Comparison of ENCODE assay signal across 8 mouse cellular contexts in the genomic region with DNA sequence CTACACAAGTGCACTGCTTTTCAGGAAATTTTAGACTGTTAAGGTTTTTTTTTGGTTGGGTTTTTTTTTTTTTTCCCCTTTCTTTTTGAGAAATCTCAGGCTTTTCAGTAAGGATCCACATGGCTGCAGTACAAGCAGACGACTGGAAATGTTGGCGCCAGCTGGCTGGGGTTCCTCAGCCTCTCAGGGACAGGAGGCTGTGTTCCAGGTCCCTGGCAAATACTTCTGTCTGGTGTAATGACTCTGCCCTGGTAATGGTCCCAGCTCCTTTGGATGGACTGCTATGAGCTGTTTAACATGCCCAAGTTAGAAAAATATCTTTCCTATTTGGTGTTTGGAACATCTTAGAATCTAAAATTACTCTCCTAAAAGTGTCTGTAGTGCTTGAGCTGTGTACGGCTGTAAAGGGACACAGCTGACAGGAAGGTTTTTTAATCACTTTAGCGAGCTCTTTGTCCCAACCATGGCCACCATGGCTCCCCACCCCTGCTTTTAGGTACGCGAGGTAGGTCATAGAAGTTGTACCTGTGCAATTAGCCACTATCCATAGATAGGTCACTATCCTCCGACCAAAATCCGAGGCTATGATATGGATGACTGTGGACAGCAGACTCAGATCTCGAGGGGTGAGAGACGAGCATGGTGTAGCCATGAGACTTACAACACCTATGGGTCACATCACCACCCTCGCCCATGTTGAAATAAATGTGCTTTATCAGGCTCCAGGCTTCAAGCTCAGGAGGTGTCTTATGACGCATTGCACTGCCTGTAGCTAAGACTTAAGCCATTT. TPM values are rescaled to one million over a fixed set of nuclear protein-coding genes. Genes with fewer than 3 reads are reported as not detected.
DNase-seq lines count a peak whose midpoint lies in the region; ATAC-seq lines count a peak whose summit lies in the region.

No protein-coding gene starts in this region.

- no peaks in the 10 kb centered on the region for H3K4me1 ChIP-seq in forebrain, embryonic 15.5 days
- H3K4me1 ChIP-seq in forebrain, embryonic 12.5 days: 0 out of 2 replicates have a peak, but pooled peaks cover 5% of the 10 kb centered on the region

- H3K9me3 ChIP-seq in forebrain, embryonic 15.5 days: no peaks in the 10 kb centered on the region
- H3K9me3 ChIP-seq in forebrain, embryonic 12.5 days: no peaks in the 10 kb centered on the region

- no peak overlapping the region for H3K4me2 ChIP-seq in forebrain, embryonic 15.5 days (replicated peaks)
- no peak overlapping the region for H3K4me2 ChIP-seq in forebrain, embryonic 12.5 days

- no peaks in the 10 kb centered on the region for H3K27me3 ChIP-seq in forebrain, embryonic 15.5 days
- peaks cover 7% of the 10 kb centered on the region; the same call in 1 of the 2 replicates for H3K27me3 ChIP-seq in forebrain, embryonic 12.5 days

- peak; percentile 13 to 43 for DNase-seq in adrenal gland, postnatal 36 days
- peak; percentile 67 to 76 for DNase-seq in layer of hippocampus, postnatal 10 days (ENCODE audit: low spot score in 2 of 2)
- DNase-seq in right cerebral cortex, postnatal 14 days: peak; percentile 55
- DNase-seq in urinary bladder, postnatal 10 days (ENCODE audit: low spot score): no peak
- DNase-seq in cerebellum, adult 9-10 months: no peak

- no peak overlapping the region for H3K9ac ChIP-seq in forebrain, embryonic 15.5 days (replicated peaks)
- H3K9ac ChIP-seq in forebrain, embryonic 12.5 days: no peak overlapping the region

- no peak; the same call in 1 of the 2 replicates for ATAC-seq in forebrain, embryonic 15.5 days (replicated peaks)
- no peak for ATAC-seq in forebrain, embryonic 12.5 days (ENCODE audit: low FRiP score)
- ATAC-seq in granulocyte monocyte progenitor cell, adult 5-6 weeks (replicated peaks; ENCODE audit: poor library complexity, severe bottlenecking): peak; percentile 24

- 81% methylated on average over 12 of the region's 12 CpGs for WGBS in forebrain, embryonic 15.5 days
- 90% methylated on average over 12 of the region's 12 CpGs for whole genome bisulfite sequencing in forebrain, embryonic 12.5 days

- no peak overlapping the region for H3K4me3 ChIP-seq in forebrain, embryonic 15.5 days
- no peak overlapping the region for H3K4me3 ChIP-seq in forebrain, embryonic 12.5 days (replicated peaks)

- no peaks in the 10 kb centered on the region for H3K36me3 ChIP-seq in forebrain, embryonic 15.5 days
- H3K36me3 ChIP-seq in forebrain, embryonic 12.5 days (replicated peaks): no peaks in the 10 kb centered on the region

- H3K27ac ChIP-seq in forebrain, embryonic 15.5 days (replicated peaks): peak overlapping the region; percentile 67
- no peak overlapping the region for H3K27ac ChIP-seq in forebrain, embryonic 12.5 days

RNA-seq across cellular contexts. Expression of gene Lbr, which starts 8.9 kb away (rescaled TPM):
- 55.8 and 58.3 TPM in 2 replicates for polyA plus RNA-seq in forebrain, embryonic 15.5 days (2015; fragmentation: Nextera tagmentation; extraction: Ambion mirVana)
- 151 and 161 TPM in 2 replicates for polyA plus RNA-seq in forebrain, embryonic 12.5 days (2016; fragmentation: Nextera tagmentation; extraction: Ambion mirVana)
- 10 to 100 TPM; 20.5 to 22.7 TPM for total RNA-seq in adrenal gland, postnatal 36 days (2021)
- total RNA-seq in granulocyte monocyte progenitor cell, adult 5-6 weeks (2014; fragmentation: Nextera tagmentation): 132 and 145 TPM in 2 replicates
- total RNA-seq in granulocyte monocyte progenitor cell, adult 5-6 weeks (2017): 245 and 274 TPM in 2 replicates
- 10 to 100 TPM; 15.0 to 17.8 TPM for total RNA-seq in layer of hippocampus, postnatal 10 days (2021)

Comparison
In these comparisons a context has a peak if more than half of its experiments do, and no peak if none do; other contexts are left out.
1. DNase-seq: peak in adrenal gland, postnatal 36 days (2 of 2), layer of hippocampus, postnatal 10 days (2 of 2) and right cerebral cortex, postnatal 14 days (single experiment); none in urinary bladder, postnatal 10 days (single experiment) and cerebellum, adult 9-10 months (single experiment).
2. RNA of gene Lbr, which starts 8.9 kb away (total RNA-seq): 132 to 274 TPM in granulocyte monocyte progenitor cell, adult 5-6 weeks; 20.5 to 22.7 TPM in adrenal gland, postnatal 36 days and 15.0 to 17.8 TPM in layer of hippocampus, postnatal 10 days; every median in the first group is over 4 times any median in the second.